Comparison of ENCODE assay signal across 31 mouse cellular contexts in the genomic region with DNA sequence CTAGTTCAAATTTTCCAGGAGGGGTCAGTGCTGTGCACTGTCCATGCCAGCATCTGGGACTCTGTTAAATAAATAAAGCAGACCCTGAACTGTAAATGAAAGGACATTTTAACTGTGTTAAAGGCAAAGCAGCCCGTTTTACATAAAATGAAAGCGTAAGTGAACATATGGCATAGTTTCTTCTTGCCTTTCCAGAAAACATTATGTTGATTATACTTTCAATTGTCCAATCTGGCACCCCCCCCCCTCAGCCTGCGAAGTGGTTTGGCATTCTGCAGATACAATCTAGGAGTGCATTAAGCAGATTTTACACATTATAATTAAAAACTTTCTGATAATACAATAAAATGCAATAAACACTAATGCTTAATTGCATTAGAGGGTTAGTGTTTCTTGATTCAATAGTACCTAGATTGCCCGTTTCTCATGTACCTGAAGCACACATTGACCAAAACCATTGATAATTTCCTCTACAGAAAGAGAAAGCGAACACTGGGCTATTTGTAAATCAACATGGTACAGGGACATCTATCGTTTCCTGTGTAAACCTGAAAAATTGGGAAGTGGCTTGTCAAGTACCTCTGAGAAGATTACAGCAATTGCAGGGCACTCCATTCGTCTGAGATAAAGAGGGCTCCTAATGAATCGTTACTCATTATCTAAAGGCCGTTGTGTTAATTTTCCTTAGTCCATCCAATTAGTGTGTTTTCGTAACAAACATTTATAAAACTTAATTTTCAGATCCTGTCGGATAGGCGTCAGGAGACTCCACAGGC.
DNase-seq lines count a peak whose midpoint lies in the region; ATAC-seq lines count a peak whose summit lies in the region.
"Had no signal": no experiment of that assay in that cellular context is flagged by ENCODE, and none has a peak within 500 bp of the region (broad histone marks: within the 10 kb centered on the region; RNA-seq: fewer than 3 reads in every experiment).

No protein-coding gene starts in this region.

- no peak for ATAC-seq in forebrain, embryonic 15.5 days (replicated peaks)
- no peak for ATAC-seq in forebrain, embryonic 13.5 days
- ATAC-seq in heart, embryonic 12.5 days (ENCODE audit: insufficient number of reproducible peaks, low FRiP score): no peak
- 0 out of 2 replicates have a peak, but pooled peaks have one; percentile 18 for ATAC-seq in common myeloid progenitor, adult 5-6 weeks (replicated peaks; ENCODE audit: low read depth, poor library complexity, severe bottlenecking)
- ATAC-seq: hindbrain, embryonic 16.5 days; intestine, embryonic 15.5 days; Patski had no signal

- no peak overlapping the region for H3K4me2 ChIP-seq in forebrain, embryonic 15.5 days (replicated peaks)
- no peak overlapping the region for H3K4me2 ChIP-seq in forebrain, embryonic 13.5 days
- no peak overlapping the region for H3K4me2 ChIP-seq in heart, embryonic 12.5 days
- H3K4me2 ChIP-seq: embryonic facial prominence, embryonic 12.5 days; embryonic facial prominence, embryonic 15.5 days; heart, embryonic 11.5 days; heart, embryonic 15.5 days; hindbrain, embryonic 13.5 days; intestine, embryonic 15.5 days had no signal

- H3K9ac ChIP-seq in forebrain, embryonic 15.5 days (replicated peaks): no peak overlapping the region
- H3K9ac ChIP-seq in forebrain, embryonic 13.5 days: no peak overlapping the region
- H3K9ac ChIP-seq in heart, embryonic 12.5 days: no peak overlapping the region
- H3K9ac ChIP-seq: embryonic facial prominence, embryonic 12.5 days; embryonic facial prominence, embryonic 15.5 days; heart, embryonic 15.5 days; hindbrain, embryonic 13.5 days; intestine, embryonic 15.5 days had no signal

- WGBS in forebrain, embryonic 15.5 days: 29% methylated on average over 12 of the region's 12 CpGs
- WGBS in forebrain, embryonic 13.5 days: 35% methylated on average over 12 of the region's 12 CpGs
- WGBS in heart, embryonic 12.5 days: 81% methylated on average over 12 of the region's 12 CpGs

- peak; percentile 2 for DNase-seq in heart, adult 11 months
- peak; percentile 36 for DNase-seq in retina, postnatal 1 day
- no peak for DNase-seq in retina, embryonic 14.5 days (ENCODE audit: low spot score)
- no peak for DNase-seq in T-cell, adult 2 months (ENCODE audit: low spot score)
- DNase-seq: adrenal gland, adult 2 months; adrenal gland, postnatal 14 days; B cell, adult 2 months; cerebellum, adult 11-12 months; cerebellum, adult 9-10 months; cerebellum, postnatal 14 days; gastrocnemius, postnatal 10 days; gastrocnemius, postnatal 36 days; heart, postnatal 10 days; heart, postnatal 36 days; kidney, adult 11 months; kidney, adult 8-10 months had no signal

- no peaks in the 10 kb centered on the region for H3K9me3 ChIP-seq in forebrain, embryonic 15.5 days
- no peaks in the 10 kb centered on the region for H3K9me3 ChIP-seq in forebrain, embryonic 13.5 days (replicated peaks)
- no peaks in the 10 kb centered on the region for H3K9me3 ChIP-seq in heart, embryonic 12.5 days (replicated peaks)
- H3K9me3 ChIP-seq: embryonic facial prominence, embryonic 12.5 days; embryonic facial prominence, embryonic 15.5 days; heart, embryonic 15.5 days; hindbrain, embryonic 10.5 days; hindbrain, embryonic 13.5 days; intestine, embryonic 15.5 days had no signal

- no peaks in the 10 kb centered on the region for H3K36me3 ChIP-seq in forebrain, embryonic 15.5 days
- no peaks in the 10 kb centered on the region for H3K36me3 ChIP-seq in forebrain, embryonic 13.5 days (ENCODE audit: poor library complexity, severe bottlenecking)
- peaks cover 8% of the 10 kb centered on the region; the same call in 1 of the 2 replicates for H3K36me3 ChIP-seq in heart, embryonic 12.5 days
- H3K36me3 ChIP-seq: embryonic facial prominence, embryonic 12.5 days; embryonic facial prominence, embryonic 15.5 days; G1E; heart, embryonic 15.5 days; hindbrain, embryonic 10.5 days; hindbrain, embryonic 13.5 days; intestine, embryonic 15.5 days had no signal

- peaks cover 20% of the 10 kb centered on the region for H3K4me1 ChIP-seq in forebrain, embryonic 15.5 days
- H3K4me1 ChIP-seq in forebrain, embryonic 13.5 days: peaks cover 15% of the 10 kb centered on the region
- H3K4me1 ChIP-seq in heart, embryonic 12.5 days (replicated peaks): no peaks in the 10 kb centered on the region
- H3K4me1 ChIP-seq: embryonic facial prominence, embryonic 12.5 days; embryonic facial prominence, embryonic 15.5 days; heart, embryonic 15.5 days; hindbrain, embryonic 10.5 days; intestine, embryonic 15.5 days had no signal

- peaks cover 4% of the 10 kb centered on the region; the same call in 1 of the 2 replicates for H3K27me3 ChIP-seq in forebrain, embryonic 15.5 days
- peaks cover 16% of the 10 kb centered on the region for H3K27me3 ChIP-seq in forebrain, embryonic 13.5 days
- no peaks in the 10 kb centered on the region for H3K27me3 ChIP-seq in heart, embryonic 12.5 days (replicated peaks)
- H3K27me3 ChIP-seq: CH12.LX; embryonic facial prominence, embryonic 12.5 days; embryonic facial prominence, embryonic 15.5 days; heart, embryonic 15.5 days; hindbrain, embryonic 13.5 days; intestine, embryonic 15.5 days had no signal

- H3K27ac ChIP-seq in forebrain, embryonic 15.5 days (replicated peaks): peak overlapping the region; percentile 46
- H3K27ac ChIP-seq in forebrain, embryonic 13.5 days: no peak overlapping the region
- no peak overlapping the region for H3K27ac ChIP-seq in heart, embryonic 12.5 days (ENCODE audit: poor library complexity, severe bottlenecking)
- H3K27ac ChIP-seq: embryonic facial prominence, embryonic 12.5 days; embryonic facial prominence, embryonic 15.5 days; heart, embryonic 15.5 days; hindbrain, embryonic 10.5 days; hindbrain, embryonic 13.5 days; intestine, embryonic 15.5 days had no signal

- H3K4me3 ChIP-seq in forebrain, embryonic 15.5 days: no peak overlapping the region
- H3K4me3 ChIP-seq in forebrain, embryonic 13.5 days: no peak overlapping the region
- no peak overlapping the region for H3K4me3 ChIP-seq in heart, embryonic 12.5 days
- H3K4me3 ChIP-seq: embryonic facial prominence, embryonic 12.5 days; embryonic facial prominence, embryonic 15.5 days; heart, embryonic 15.5 days; hindbrain, embryonic 10.5 days; hindbrain, embryonic 13.5 days; intestine, embryonic 15.5 days had no signal

Comparison
In these comparisons a context has a peak if more than half of its experiments do, and no peak if none do; other contexts are left out.
1. DNase-seq: peak in heart, adult 11 months (single experiment) and retina, postnatal 1 day (single experiment); none in retina, embryonic 14.5 days (single experiment) and T-cell, adult 2 months (single experiment).